Mouse (Mus musculus): ENCODE results near the gene Gm28051. TPM values are rescaled to one million over a fixed set of nuclear protein-coding genes. Genes with fewer than 3 reads are reported as not detected.

Gm28051 gene
- total RNA-seq (2015; ENCODE audit: low replicate concordance): not detected in 2 replicates
- not detected in 2 replicates for total RNA-seq (2017; ENCODE audit: low replicate concordance)

GRCm38 (mm10) chr12:102757689-102758402 lies at the start of gene Gm28051, which contains the start of the genes Gon7 and Ubr7:
Gene Gm28051 (minus strand): TSS chr12:102757765.
Gene Gon7 (minus strand): TSS chr12:102757803.
Gene Ubr7 (plus strand): TSS chr12:102757967.
- ATAC-seq (replicated peaks; ENCODE audit: low FRiP score, poor library complexity, severe bottlenecking): peak; percentile 98

GRCm38 (mm10) chr12:102799528-102799927 lies 42.0 kb upstream of the Gm28051 start:
- no peak for ATAC-seq (replicated peaks; ENCODE audit: low FRiP score, poor library complexity, severe bottlenecking)

- 0 out of 2 replicates have a peak, but pooled peaks have one; percentile 19 for ATAC-seq (replicated peaks; ENCODE audit: low FRiP score, poor library complexity, severe bottlenecking)
Observed at GRCm38 (mm10) chr12:102787927-102788326, 30.4 kb upstream of the Gm28051 start.

GRCm38 (mm10) chr12:102785593-102785985 lies 28.0 kb upstream of the Gm28051 start:
- no peak for ATAC-seq (replicated peaks; ENCODE audit: low FRiP score, poor library complexity, severe bottlenecking)

- ATAC-seq (replicated peaks; ENCODE audit: low FRiP score, poor library complexity, severe bottlenecking): 0 out of 2 replicates have a peak, but pooled peaks have one; percentile 39
Observed at GRCm38 (mm10) chr12:102784899-102785592, 27.5 kb upstream of the Gm28051 start.

GRCm38 (mm10) chr12:102782841-102783240 lies 25.3 kb upstream of the Gm28051 start:
- ATAC-seq (replicated peaks; ENCODE audit: low FRiP score, poor library complexity, severe bottlenecking): no peak

- no peak for ATAC-seq (replicated peaks; ENCODE audit: low FRiP score, poor library complexity, severe bottlenecking)
Observed at GRCm38 (mm10) chr12:102779452-102779851, 21.9 kb upstream of the Gm28051 start.

GRCm38 (mm10) chr12:102778151-102778550 lies 20.6 kb upstream of the Gm28051 start:
- ATAC-seq (replicated peaks; ENCODE audit: low FRiP score, poor library complexity, severe bottlenecking): no peak

GRCm38 (mm10) chr12:102776035-102776434 lies 18.5 kb upstream of the Gm28051 start:
- no peak for ATAC-seq (replicated peaks; ENCODE audit: low FRiP score, poor library complexity, severe bottlenecking)

- ATAC-seq (replicated peaks; ENCODE audit: low FRiP score, poor library complexity, severe bottlenecking): no peak
Observed at GRCm38 (mm10) chr12:102772676-102773075, 15.1 kb upstream of the Gm28051 start.

- ATAC-seq (replicated peaks; ENCODE audit: low FRiP score, poor library complexity, severe bottlenecking): no peak
Observed at GRCm38 (mm10) chr12:102771601-102772000, 14.0 kb upstream of the Gm28051 start.

- ATAC-seq (replicated peaks; ENCODE audit: low FRiP score, poor library complexity, severe bottlenecking): no peak
Observed at GRCm38 (mm10) chr12:102769000-102769399, 11.4 kb upstream of the Gm28051 start.

- ATAC-seq (replicated peaks; ENCODE audit: low FRiP score, poor library complexity, severe bottlenecking): no peak
Observed at GRCm38 (mm10) chr12:102763696-102764095, 6.1 kb upstream of the Gm28051 start.

- ATAC-seq (replicated peaks; ENCODE audit: low FRiP score, poor library complexity, severe bottlenecking): no peak
Observed at GRCm38 (mm10) chr12:102761668-102762067, 4.1 kb upstream of the Gm28051 start.

- ATAC-seq (replicated peaks; ENCODE audit: low FRiP score, poor library complexity, severe bottlenecking): no peak
Observed at GRCm38 (mm10) chr12:102758936-102759335, 1.4 kb upstream of the Gm28051 start.

GRCm38 (mm10) chr12:102758403-102758756 lies 815 bp upstream of the Gm28051 start, which contains the start of gene Gm20604:
Gene Gm20604 (minus strand): TSS chr12:102758672.
- ATAC-seq (replicated peaks; ENCODE audit: low FRiP score, poor library complexity, severe bottlenecking): no peak

- peak; percentile 77 for ATAC-seq (replicated peaks; ENCODE audit: low FRiP score, poor library complexity, severe bottlenecking)
Observed at GRCm38 (mm10) chr12:102757055-102757688, 393 bp downstream of the Gm28051 start.

GRCm38 (mm10) chr12:102756304-102756703 lies 1.3 kb downstream of the Gm28051 start:
- no peak for ATAC-seq (replicated peaks; ENCODE audit: low FRiP score, poor library complexity, severe bottlenecking)

- no peak for ATAC-seq (replicated peaks; ENCODE audit: low FRiP score, poor library complexity, severe bottlenecking)
Observed at GRCm38 (mm10) chr12:102748256-102748655, 9.3 kb downstream of the Gm28051 start.

GRCm38 (mm10) chr12:102744839-102745238 lies 12.7 kb downstream of the Gm28051 start:
- no peak for ATAC-seq (replicated peaks; ENCODE audit: low FRiP score, poor library complexity, severe bottlenecking)
